Mouse (Mus musculus) CD4-positive naive resting alpha-beta T cell, adult 76 days (primary cell): Measurements from ENCODE around the gene Trpm5. TPM values are rescaled to one million over a fixed set of nuclear protein-coding genes. Genes with fewer than 3 reads are reported as not detected.

Experiments used
- total RNA-seq: library from RNA; stranded (reverse); gene quantifications from one replicate; pipeline ENCODE4 v1.2.4, GENCODE M21; 2023

Trpm5 gene
- 0.35 TPM for total RNA-seq

GRCm38 (mm10) chr7:143094592-143095553, at the start of gene Trpm5:
TSS of gene Trpm5 (minus strand) at chr7:143094642.

GRCm38 (mm10) chr7:143106062-143106461, 11.6 kb upstream of the Trpm5 start, which contains the start of gene Kcnq1:
TSS of gene Kcnq1 (plus strand) at chr7:143106362.

GRCm38 (mm10) chr7:143068882-143069591, 25.4 kb downstream of the Trpm5 start, which contains the start of gene Tssc4:
TSS of gene Tssc4 (plus strand) at chr7:143069249.

GRCm38 (mm10) chr7:143052626-143053007, 41.8 kb downstream of the Trpm5 start, which contains the start of gene Cd81:
TSS of gene Cd81 (plus strand) at chr7:143052739.

Other genes starting within 250 kb of the Trpm5 start
- not detected for gene Th, start 163.5 kb downstream of the Trpm5 start, total RNA-seq
- gene Ascl2, start 125.4 kb downstream of the Trpm5 start, total RNA-seq, result not detected
- 147 TPM for gene Tspan32, start 89.6 kb downstream of the Trpm5 start, total RNA-seq
- 39.8 TPM for gene Cd81, start 41.9 kb downstream of the Trpm5 start, total RNA-seq
- 12.6 TPM for gene Tssc4, start 25.4 kb downstream of the Trpm5 start, total RNA-seq
- not detected for gene Kcnq1, start 11.7 kb upstream of the Trpm5 start, total RNA-seq